Mouse (Mus musculus) lung, adult 18-20 months (tissue): ENCODE results near the gene Cldn3.
A peak's percentile ranks its signal among the peaks of the same experiment; 100 is the strongest.

Experiments
- DNase-seq, 2 experiments: peaks; one replicate each; pipeline ENCODE4 v3.0.0; 2022; ENCODE audit warnings: mixed read lengths in 2 of 2

Cldn3 gene

GRCm38 (mm10) chr5:134965852-134966821, 19.9 kb upstream of the Cldn3 start:
- peak; percentile 69 to 79 for DNase-seq

GRCm38 (mm10) chr5:134967164-134967944, 18.7 kb upstream of the Cldn3 start:
- no peak for DNase-seq

- no peak for DNase-seq
These were observed 15.3 kb upstream of the Cldn3 start for GRCm38 (mm10) chr5:134970671-134971070.

- DNase-seq: no peak
These were observed 12.9 kb upstream of the Cldn3 start for GRCm38 (mm10) chr5:134973081-134973480.

- DNase-seq: peak in 1 of 2 experiments; percentile 55
These were observed 12.5 kb upstream of the Cldn3 start for GRCm38 (mm10) chr5:134973526-134973925.

- DNase-seq: peak; percentile 49 to 70
These were observed 11.7 kb upstream of the Cldn3 start for GRCm38 (mm10) chr5:134974294-134974693.

- no peak for DNase-seq
These were observed 11.1 kb upstream of the Cldn3 start for GRCm38 (mm10) chr5:134974921-134975320.

GRCm38 (mm10) chr5:134976164-134976563, 9.8 kb upstream of the Cldn3 start:
- peak in 1 of 2 experiments; percentile 21 for DNase-seq

- DNase-seq: no peak
These were observed 9.3 kb upstream of the Cldn3 start for GRCm38 (mm10) chr5:134976577-134977250.

- no peak for DNase-seq
These were observed 8.2 kb upstream of the Cldn3 start for GRCm38 (mm10) chr5:134977837-134978236.

GRCm38 (mm10) chr5:134981149-134981548, 4.9 kb upstream of the Cldn3 start:
- DNase-seq: no peak

- no peak for DNase-seq
These were observed 2.9 kb upstream of the Cldn3 start for GRCm38 (mm10) chr5:134983111-134983510.

- no peak for DNase-seq
These were observed 2.2 kb upstream of the Cldn3 start for GRCm38 (mm10) chr5:134983771-134984170.

GRCm38 (mm10) chr5:134986298-134987268, 569 bp downstream of the Cldn3 start:
- peak in 1 of 2 experiments; percentile 60 for DNase-seq

- no peak for DNase-seq
These were observed 3.2 kb downstream of the Cldn3 start for GRCm38 (mm10) chr5:134989166-134989565.

- peak in 1 of 2 experiments; percentile 69 for DNase-seq
These were observed 3.7 kb downstream of the Cldn3 start for GRCm38 (mm10) chr5:134989741-134990140.

GRCm38 (mm10) chr5:134992566-134992965, 6.6 kb downstream of the Cldn3 start:
- DNase-seq: peak in 1 of 2 experiments; percentile 72

GRCm38 (mm10) chr5:134998359-134998758, 12.3 kb downstream of the Cldn3 start:
- no peak for DNase-seq

- DNase-seq: no peak
These were observed 13.8 kb downstream of the Cldn3 start for GRCm38 (mm10) chr5:134999797-135000196.

- DNase-seq: no peak
These were observed 14.7 kb downstream of the Cldn3 start for GRCm38 (mm10) chr5:135000751-135001150.

- peak; percentile 92 to 96 for DNase-seq
These were observed 15.3 kb downstream of the Cldn3 start for GRCm38 (mm10) chr5:135001309-135001708.

GRCm38 (mm10) chr5:135002151-135002550, 16.1 kb downstream of the Cldn3 start:
- DNase-seq: peak; percentile 81 to 90
